Mouse (Mus musculus) liver, embryonic 12.5 days (tissue): ENCODE results near the gene Cdh10. TPM values are rescaled to one million over a fixed set of nuclear protein-coding genes. Genes with fewer than 3 reads are reported as not detected.

Experiments
- ATAC-seq: fragments of 200-750 bp; cut with Nextera tagmentation; 2 replicates; pipeline ENCODE4 v1.8.0; 2017; ENCODE audit warnings: moderate number of reproducible peaks, mild to moderate bottlenecking, moderate library complexity
- H3K27ac ChIP-seq: fragments of 300-500 bp; sonication (generic); 2 replicates; pipeline ENCODE4 v1.5.1; 2016; ENCODE audit warnings: mild to moderate bottlenecking
- H3K27me3 ChIP-seq: fragments of 300-500 bp; sonication (generic); replicated peaks from 2 replicates; pipeline ENCODE4 v1.6.1; 2016; ENCODE audit warnings: mild to moderate bottlenecking, moderate library complexity
- H3K36me3 ChIP-seq: fragments of 300-500 bp; sonication (generic); 2 replicates; pipeline ENCODE4 v1.6.1; 2016; ENCODE audit warnings: mild to moderate bottlenecking, moderate library complexity
- H3K4me1 ChIP-seq: fragments of 300-500 bp; sonication (generic); 2 replicates; pipeline ENCODE4 v1.6.1; 2016
- H3K4me2 ChIP-seq: fragments of 300-500 bp; sonication (generic); 2 replicates; pipeline ENCODE4 v1.6.1; 2016; ENCODE audit warnings: mild to moderate bottlenecking, moderate library complexity
- H3K4me3 ChIP-seq: fragments of 300-500 bp; sonication (generic); 2 replicates; pipeline ENCODE4 v1.5.1; 2016; ENCODE audit warnings: mild to moderate bottlenecking, moderate library complexity
- H3K9ac ChIP-seq: fragments of 300-500 bp; sonication (generic); 2 replicates; pipeline ENCODE4 v1.6.1; 2016; ENCODE audit warnings: mild to moderate bottlenecking, moderate library complexity
- H3K9me3 ChIP-seq: fragments of 300-500 bp; sonication (generic); replicated peaks from 2 replicates; pipeline ENCODE4 v1.6.1; 2016; ENCODE audit warnings: mild to moderate bottlenecking, moderate library complexity
- WGBS: fragments of 180-500 bp; shearing (Covaris S2); methylation state at CpG from one replicate; pipeline ENCODE4 v1.1.7; 2016; ENCODE audit not compliant: insufficient replicate concordance; 5-methylcytosine and 5-hydroxymethylcytosine counted together
- polyA plus RNA-seq: library from polyadenylated mRNA; unstranded; fragments of >200 nt; fragmentation: Nextera tagmentation; extraction: Ambion mirVana; gene quantifications from 2 replicates; pipeline ENCODE4 v1.2.1, GENCODE M21; 2016

Cdh10 gene
- polyA plus RNA-seq, 1 experiment from 2014 or later: 0.20 TPM

- Histone ChIP-seq H3K36me3 (no peaks in the 10 kb centered on the region), H3K9ac (no peak overlapping the region), H3K27ac (no peak overlapping the region), H3K4me1 (no peaks in the 10 kb centered on the region), H3K4me3 (no peak overlapping the region), H3K9me3 (no peaks in the 10 kb centered on the region), H3K27me3 (no peaks in the 10 kb centered on the region), H3K4me2 (no peak overlapping the region)
- ATAC-seq: no peak
Measured at GRCm38 (mm10) chr15:18993512-18993911, 174.8 kb downstream of the Cdh10 start.

- H3K4me2 ChIP-seq: no peak overlapping the region
- no peaks in the 10 kb centered on the region for H3K9me3 ChIP-seq
- no peak overlapping the region for H3K4me3 ChIP-seq
- no peaks in the 10 kb centered on the region for H3K36me3 ChIP-seq
- H3K4me1 ChIP-seq: no peaks in the 10 kb centered on the region
- no peak overlapping the region for H3K9ac ChIP-seq
- no peak for ATAC-seq
- 60% methylated on average over 4 of the region's 4 CpGs for WGBS
- no peak overlapping the region for H3K27ac ChIP-seq
- no peaks in the 10 kb centered on the region for H3K27me3 ChIP-seq
Measured at GRCm38 (mm10) chr15:18994294-18994693, 175.5 kb downstream of the Cdh10 start.

- WGBS: 73% methylated on average over 10 of the region's 10 CpGs
- Histone ChIP-seq H3K27me3 (no peaks in the 10 kb centered on the region), H3K36me3 (no peaks in the 10 kb centered on the region), H3K27ac (no peak overlapping the region), H3K9ac (no peak overlapping the region), H3K4me1 (no peaks in the 10 kb centered on the region), H3K9me3 (no peaks in the 10 kb centered on the region), H3K4me3 (no peak overlapping the region), H3K4me2 (no peak overlapping the region)
- no peak for ATAC-seq
Measured at GRCm38 (mm10) chr15:19010829-19011228, 192.1 kb downstream of the Cdh10 start.

GRCm38 (mm10) chr15:19032983-19033382 is 214.2 kb downstream of the Cdh10 start:
- WGBS: 56% methylated on average over 3 of the region's 3 CpGs
- ATAC-seq: no peak

GRCm38 (mm10) chr15:19040077-19040476 is 221.3 kb downstream of the Cdh10 start:
- ATAC-seq: no peak
- no peaks in the 10 kb centered on the region for H3K36me3 ChIP-seq
- H3K4me2 ChIP-seq: no peak overlapping the region
- no peak overlapping the region for H3K9ac ChIP-seq
- H3K9me3 ChIP-seq: no peaks in the 10 kb centered on the region
- no peak overlapping the region for H3K4me3 ChIP-seq
- H3K4me1 ChIP-seq: no peaks in the 10 kb centered on the region
- no peaks in the 10 kb centered on the region for H3K27me3 ChIP-seq
- 42% methylated on average over 1 of the region's 1 CpGs for WGBS
- H3K27ac ChIP-seq: no peak overlapping the region

More at GRCm38 (mm10) chr15:19032983-19033382, 214.2 kb downstream of the Cdh10 start:
- no peaks in the 10 kb centered on the region for H3K36me3 ChIP-seq
- no peak overlapping the region for H3K27ac ChIP-seq
- no peaks in the 10 kb centered on the region for H3K4me1 ChIP-seq
- no peak overlapping the region for H3K4me3 ChIP-seq
- H3K9ac ChIP-seq: no peak overlapping the region
- no peaks in the 10 kb centered on the region for H3K27me3 ChIP-seq
- H3K9me3 ChIP-seq: no peaks in the 10 kb centered on the region
- H3K4me2 ChIP-seq: no peak overlapping the region
